Mouse (Mus musculus) kidney, embryonic 16.5 days (tissue): ENCODE data around the gene Kifc3. TPM values are rescaled to one million over a fixed set of nuclear protein-coding genes. Genes with fewer than 3 reads are reported as not detected.

Experiments used
- ATAC-seq: fragments of 200-750 bp; cut with Nextera tagmentation; 2 replicates; pipeline ENCODE4 v1.8.0; 2017; ENCODE audit warnings: moderate TSS enrichment; ENCODE audit not compliant: low FRiP score, low TSS enrichment
- H3K27ac ChIP-seq: fragments of 300-500 bp; sonication (generic); 2 replicates; pipeline ENCODE4 v1.5.1; 2014; ENCODE audit warnings: low read length
- H3K27me3 ChIP-seq: fragments of 300-500 bp; sonication (generic); 2 replicates; pipeline ENCODE4 v1.6.1; 2014; ENCODE audit warnings: low read length, control low read depth, mixed read lengths; ENCODE audit not compliant: insufficient read depth
- H3K36me3 ChIP-seq: fragments of 300-500 bp; sonication (generic); 2 replicates; pipeline ENCODE4 v1.6.1; 2014; ENCODE audit warnings: low read length, control low read depth, mixed read lengths; ENCODE audit not compliant: insufficient read depth
- H3K4me1 ChIP-seq: fragments of 300-500 bp; sonication (generic); 2 replicates; pipeline ENCODE4 v1.6.1; 2014; ENCODE audit warnings: low read length, control low read depth, mixed read lengths; ENCODE audit not compliant: insufficient read depth
- H3K4me2 ChIP-seq: fragments of 300-500 bp; sonication (generic); replicated peaks from 2 replicates; pipeline ENCODE4 v1.6.1; 2014; ENCODE audit warnings: low read depth, low read length
- H3K4me3 ChIP-seq: fragments of 300-500 bp; sonication (generic); 2 replicates; pipeline ENCODE4 v1.5.1; 2014; ENCODE audit warnings: mild to moderate bottlenecking, low read length
- H3K9ac ChIP-seq: fragments of 300-500 bp; sonication (generic); replicated peaks from 2 replicates; pipeline ENCODE4 v1.6.1; 2014; ENCODE audit warnings: low read length
- H3K9me3 ChIP-seq: fragments of 300-500 bp; sonication (generic); 2 replicates; pipeline ENCODE4 v1.6.1; 2016; ENCODE audit warnings: low read length, control low read depth
- WGBS: fragments of 180-500 bp; shearing (Covaris S2); extraction: QIAGEN DNeasy Blood & Tissue Kit; methylation state at CpG from one replicate; pipeline ENCODE4 v1.1.7; 2014; 5-methylcytosine and 5-hydroxymethylcytosine counted together
- polyA plus RNA-seq: library from polyadenylated mRNA; unstranded; fragments of >200 nt; fragmentation: Nextera tagmentation; extraction: Ambion mirVana; gene quantifications from 2 replicates; pipeline ENCODE4 v1.2.1, GENCODE M21; 2015

Gene Kifc3
- polyA plus RNA-seq, 1 experiment from 2014 or later, result 37.7 TPM

- Histone ChIP-seq H3K9ac (no peak overlapping the region), H3K4me1 (peaks cover 9% of the 10 kb centered on the region), H3K4me3 (no peak overlapping the region), H3K4me2 (no peak overlapping the region), H3K36me3 (no peaks in the 10 kb centered on the region), H3K27ac (no peak overlapping the region), H3K9me3 (no peaks in the 10 kb centered on the region), H3K27me3 (no peaks in the 10 kb centered on the region)
- WGBS, result 81% methylated on average over 3 of the region's 3 CpGs
- ATAC-seq, result no peak
Observed at GRCm38 (mm10) chr8:95078055-95078454, 124.6 kb downstream of the Kifc3 start.

- WGBS, result 80% methylated on average over 17 of the region's 17 CpGs
- Histone ChIP-seq H3K9me3 (no peaks in the 10 kb centered on the region), H3K4me3 (no peak overlapping the region), H3K4me2 (no peak overlapping the region), H3K36me3 (no peaks in the 10 kb centered on the region), H3K27ac (no peak overlapping the region), H3K4me1 (no peaks in the 10 kb centered on the region), H3K27me3 (no peaks in the 10 kb centered on the region), H3K9ac (no peak overlapping the region)
- ATAC-seq, result no peak
Observed at GRCm38 (mm10) chr8:95076151-95076550, 126.5 kb downstream of the Kifc3 start.

- Histone ChIP-seq H3K4me1 (no peaks in the 10 kb centered on the region), H3K9me3 (no peaks in the 10 kb centered on the region), H3K9ac (no peak overlapping the region), H3K27ac (no peak overlapping the region), H3K27me3 (no peaks in the 10 kb centered on the region), H3K4me3 (no peak overlapping the region), H3K4me2 (no peak overlapping the region), H3K36me3 (no peaks in the 10 kb centered on the region)
- WGBS, result 77% methylated on average over 3 of the region's 3 CpGs
- ATAC-seq, result no peak
Observed at GRCm38 (mm10) chr8:95075504-95075903, 127.1 kb downstream of the Kifc3 start.

- Histone ChIP-seq H3K4me1 (no peaks in the 10 kb centered on the region), H3K9ac (no peak overlapping the region), H3K9me3 (no peaks in the 10 kb centered on the region), H3K27ac (no peak overlapping the region), H3K36me3 (no peaks in the 10 kb centered on the region), H3K4me3 (no peak overlapping the region), H3K27me3 (no peaks in the 10 kb centered on the region), H3K4me2 (no peak overlapping the region)
- 0 out of 2 replicates have a peak, but pooled peaks have one; percentile 12 for ATAC-seq
- WGBS, result 53% methylated on average over 3 of the region's 3 CpGs
Observed at GRCm38 (mm10) chr8:95067582-95067981, 135.0 kb downstream of the Kifc3 start.

- H3K9ac ChIP-seq, result no peak overlapping the region
- no peaks in the 10 kb centered on the region for H3K36me3 ChIP-seq
- ATAC-seq, result no peak
- no peaks in the 10 kb centered on the region for H3K9me3 ChIP-seq
- no peak overlapping the region for H3K4me3 ChIP-seq
- H3K4me2 ChIP-seq, result no peak overlapping the region
- H3K27me3 ChIP-seq, result no peaks in the 10 kb centered on the region
- no peaks in the 10 kb centered on the region for H3K4me1 ChIP-seq
- 84% methylated on average over 2 of the region's 2 CpGs for WGBS
- H3K27ac ChIP-seq, result no peak overlapping the region
Observed at GRCm38 (mm10) chr8:95064531-95064930, 138.1 kb downstream of the Kifc3 start.

GRCm38 (mm10) chr8:95059812-95060533, 142.6 kb downstream of the Kifc3 start:
- H3K36me3 ChIP-seq, result no peaks in the 10 kb centered on the region
- H3K9me3 ChIP-seq, result no peaks in the 10 kb centered on the region
- H3K4me2 ChIP-seq, result no peak overlapping the region
- no peaks in the 10 kb centered on the region for H3K27me3 ChIP-seq
- 54% methylated on average over 6 of the region's 6 CpGs for WGBS
- H3K4me3 ChIP-seq, result no peak overlapping the region
- H3K9ac ChIP-seq, result no peak overlapping the region
- no peaks in the 10 kb centered on the region for H3K4me1 ChIP-seq
- no peak overlapping the region for H3K27ac ChIP-seq
- ATAC-seq, result no peak

- Histone ChIP-seq H3K9me3 (no peaks in the 10 kb centered on the region), H3K4me1 (no peaks in the 10 kb centered on the region), H3K4me2 (no peak overlapping the region), H3K27me3 (no peaks in the 10 kb centered on the region), H3K9ac (no peak overlapping the region), H3K36me3 (no peaks in the 10 kb centered on the region), H3K4me3 (no peak overlapping the region), H3K27ac (no peak overlapping the region)
- 72% methylated on average over 6 of the region's 6 CpGs for WGBS
- ATAC-seq, result no peak
Observed at GRCm38 (mm10) chr8:95058661-95059060, 144.0 kb downstream of the Kifc3 start.

GRCm38 (mm10) chr8:95056414-95056813, 146.2 kb downstream of the Kifc3 start:
- ATAC-seq, result no peak
- Histone ChIP-seq H3K36me3 (no peaks in the 10 kb centered on the region), H3K9me3 (no peaks in the 10 kb centered on the region), H3K4me1 (no peaks in the 10 kb centered on the region), H3K4me2 (no peak overlapping the region), H3K27me3 (no peaks in the 10 kb centered on the region), H3K4me3 (no peak overlapping the region), H3K9ac (no peak overlapping the region), H3K27ac (no peak overlapping the region)
- 87% methylated on average over 5 of the region's 5 CpGs for WGBS

- ATAC-seq, result peak; percentile 46; the same call in 1 of the 2 replicates
- WGBS, result 17% methylated on average over 2 of the region's 2 CpGs
Observed at GRCm38 (mm10) chr8:95054927-95055510, 147.6 kb downstream of the Kifc3 start, which contains the start of gene Drc7. Drc7 (plus strand) TSS chr8:95055103.

GRCm38 (mm10) chr8:95054438-95054837, 148.2 kb downstream of the Kifc3 start:
- no peaks in the 10 kb centered on the region for H3K9me3 ChIP-seq
- ATAC-seq, result no peak
- 65% methylated on average over 6 of the region's 6 CpGs for WGBS

More at GRCm38 (mm10) chr8:95054927-95055510, 147.6 kb downstream of the Kifc3 start, which contains the start of gene Drc7:
- H3K4me2 ChIP-seq, result no peak within 1 kb of the TSS
- H3K36me3 ChIP-seq, result no peaks in the 10 kb centered on the region
- no peaks in the 10 kb centered on the region for H3K9me3 ChIP-seq
- H3K4me3 ChIP-seq, result no peak within 1 kb of the TSS
- no peak within 1 kb of the TSS for H3K27ac ChIP-seq
- no peaks in the 10 kb centered on the region for H3K4me1 ChIP-seq
- H3K27me3 ChIP-seq, result no peaks in the 10 kb centered on the region
- H3K9ac ChIP-seq, result no peak within 1 kb of the TSS

More at GRCm38 (mm10) chr8:95054438-95054837, 148.2 kb downstream of the Kifc3 start:
- H3K4me1 ChIP-seq, result no peaks in the 10 kb centered on the region
- no peak overlapping the region for H3K4me2 ChIP-seq
- no peak overlapping the region for H3K9ac ChIP-seq
- H3K36me3 ChIP-seq, result no peaks in the 10 kb centered on the region
- no peak overlapping the region for H3K4me3 ChIP-seq
- no peak overlapping the region for H3K27ac ChIP-seq
- no peaks in the 10 kb centered on the region for H3K27me3 ChIP-seq
